Mouse (Mus musculus): ENCODE results near the gene Aqp5.

Gene Aqp5

GRCm38 (mm10) chr15:99637405-99638123 is 47.0 kb downstream of the Aqp5 start:
- DNase-seq (ENCODE audit: low read depth): no peak

- DNase-seq (ENCODE audit: low read depth): no peak
Observed at GRCm38 (mm10) chr15:99638124-99638485, 47.5 kb downstream of the Aqp5 start.

GRCm38 (mm10) chr15:99642622-99643021 is 52.0 kb downstream of the Aqp5 start:
- DNase-seq (ENCODE audit: low read depth): no peak

GRCm38 (mm10) chr15:99643832-99644231 is 53.2 kb downstream of the Aqp5 start:
- DNase-seq (ENCODE audit: low read depth): no peak
